Mouse (Mus musculus) testis, adult 2 months (tissue): ENCODE measurements around the gene Ankfn1.

Experiments used
- CTCF ChIP-seq: fragments of 200-500 bp; IDR thresholded peaks from 2 replicates; pipeline ENCODE4 v1.5.1; 2012; ENCODE audit warnings: low read depth, mild to moderate bottlenecking, inconsistent platforms, low read length, moderate library complexity; ENCODE audit not compliant: control insufficient read depth, insufficient read depth, insufficient replicate concordance
- POLR2A ChIP-seq: fragments of 200-500 bp; IDR thresholded peaks from 2 replicates; pipeline ENCODE4 v1.6.1; 2012; ENCODE audit warnings: low read depth, mild to moderate bottlenecking, inconsistent platforms, low read length, moderate library complexity; ENCODE audit not compliant: control insufficient read depth

GRCm38 (mm10) chr11:89777431-89777830 is at the start of gene Ankfn1:
- no peak for TF ChIP-seq CTCF
- TF ChIP-seq POLR2A = no peak
